Mouse (Mus musculus) liver, postnatal 0 days (tissue): Measurements from ENCODE around the gene Apoc4. TPM values are rescaled to one million over a fixed set of nuclear protein-coding genes. Genes with fewer than 3 reads are reported as not detected.
A peak's percentile ranks its signal among the peaks of the same experiment; 100 is the strongest.

Source experiments
- ATAC-seq: fragments of 200-750 bp; cut with Nextera tagmentation; 2 replicates; pipeline ENCODE4 v1.8.0; 2017; ENCODE audit warnings: mild to moderate bottlenecking, moderate library complexity
- DNase-seq: peaks from one replicate; pipeline ENCODE4 v3.0.0-alpha.2; 2016
- H3K27ac ChIP-seq: fragments of 300-500 bp; sonication (generic); 2 replicates; pipeline ENCODE4 v1.5.1; 2014; ENCODE audit warnings: antibody characterized with exemption, moderate library complexity, mild to moderate bottlenecking, low read depth
- H3K27me3 ChIP-seq: fragments of 300-500 bp; sonication (generic); 2 replicates; pipeline ENCODE4 v1.6.1; 2014; ENCODE audit warnings: low read length, control low read depth, mixed read lengths; ENCODE audit not compliant: insufficient read depth
- H3K36me3 ChIP-seq: fragments of 300-500 bp; sonication (generic); replicated peaks from 2 replicates; pipeline ENCODE4 v1.6.1; 2014; ENCODE audit warnings: mild to moderate bottlenecking, control low read depth, low read length, moderate library complexity, mixed read lengths; ENCODE audit not compliant: insufficient read depth
- H3K4me1 ChIP-seq: fragments of 300-500 bp; sonication (generic); 2 replicates; pipeline ENCODE4 v1.6.1; 2014; ENCODE audit warnings: antibody characterized with exemption, mild to moderate bottlenecking, control low read depth; ENCODE audit not compliant: insufficient read depth
- H3K4me2 ChIP-seq: fragments of 300-500 bp; sonication (generic); 2 replicates; pipeline ENCODE4 v1.6.1; 2014; ENCODE audit warnings: low read depth, mild to moderate bottlenecking, low read length, moderate library complexity, mixed read lengths
- H3K4me3 ChIP-seq: fragments of 300-500 bp; sonication (generic); 2 replicates; pipeline ENCODE4 v1.5.1; 2014; ENCODE audit warnings: low read depth, low read length
- H3K9ac ChIP-seq: fragments of 300-500 bp; sonication (generic); replicated peaks from 2 replicates; pipeline ENCODE4 v1.6.1; 2014; ENCODE audit warnings: mild to moderate bottlenecking, moderate library complexity
- H3K9me3 ChIP-seq: fragments of 300-500 bp; sonication (generic); 2 replicates; pipeline ENCODE4 v1.6.1; 2016; ENCODE audit warnings: mild to moderate bottlenecking, control low read depth, low read length, mixed read lengths
- CTCF ChIP-seq: sonication (generic); IDR thresholded peaks from 2 replicates; pipeline ENCODE4 v1.5.1; 2016; ENCODE audit warnings: antibody characterized with exemption, low read depth
- EP300 ChIP-seq: IDR thresholded peaks from 2 replicates; pipeline ENCODE4 v1.6.1; 2016; ENCODE audit warnings: antibody characterized with exemption, low read depth, mild to moderate bottlenecking
- WGBS: fragments of 180-500 bp; shearing (Covaris S2); extraction: QIAGEN DNeasy Blood & Tissue Kit; methylation state at CpG from one replicate; pipeline ENCODE4 v1.1.7; 2014; ENCODE audit not compliant: insufficient replicate concordance; 5-methylcytosine and 5-hydroxymethylcytosine counted together
- polyA plus RNA-seq: library from polyadenylated mRNA; unstranded; fragments of >200 nt; fragmentation: Nextera tagmentation; extraction: Ambion mirVana; gene quantifications from 2 replicates; pipeline ENCODE4 v1.2.1, GENCODE M21; 2015

Apoc4 gene
- polyA plus RNA-seq, 1 experiment from 2014 or later, result 2,808 TPM

GRCm38 (mm10) chr7:19667434-19667833 lies 13.8 kb downstream of the Apoc4 start:
- DNase-seq (no peak), ATAC-seq (no peak)
- H3K4me3 ChIP-seq, result no peak overlapping the region
- no peak overlapping the region for H3K9ac ChIP-seq
- WGBS, result 52% methylated on average over 2 of the region's 2 CpGs
- H3K4me2 ChIP-seq, result no peak overlapping the region
- peaks cover 33% of the 10 kb centered on the region for H3K4me1 ChIP-seq
- no peaks in the 10 kb centered on the region for H3K27me3 ChIP-seq
- TF ChIP-seq CTCF (no peak), EP300 (no peak)
- H3K36me3 ChIP-seq, result 0 out of 2 replicates have a peak, but pooled peaks cover 3% of the 10 kb centered on the region
- H3K9me3 ChIP-seq, result no peaks in the 10 kb centered on the region
- H3K27ac ChIP-seq, result peak overlapping the region; percentile 77

- Histone ChIP-seq H3K4me3 (no peak overlapping the region), H3K36me3 (peaks cover 6% of the 10 kb centered on the region; the same call in 1 of the 2 replicates), H3K9me3 (no peaks in the 10 kb centered on the region), H3K4me2 (no peak overlapping the region), H3K4me1 (peaks cover 33% of the 10 kb centered on the region), H3K27me3 (no peaks in the 10 kb centered on the region), H3K27ac (peak overlapping the region; percentile 97), H3K9ac (no peak overlapping the region)
- WGBS, result 69% methylated on average over 3 of the region's 3 CpGs
- ATAC-seq, result no peak
- peak; percentile 48 for DNase-seq
- TF ChIP-seq EP300 (no peak), CTCF (peak; percentile 56)
Measured at GRCm38 (mm10) chr7:19666750-19667149, 14.5 kb downstream of the Apoc4 start.

- DNase-seq (peak; percentile 98), ATAC-seq (peak; percentile 87)
- H3K4me2 ChIP-seq, result peak within 1 kb of the TSS; percentile 91
- H3K27me3 ChIP-seq, result no peaks in the 10 kb centered on the region
- no peaks in the 10 kb centered on the region for H3K9me3 ChIP-seq
- H3K36me3 ChIP-seq, result peaks cover 11% of the 10 kb centered on the region; the same call in 1 of the 2 replicates
- WGBS, result under 1% methylated on average over 57 of the region's 63 CpGs
- peak within 1 kb of the TSS; percentile 98 for H3K4me3 ChIP-seq
- H3K4me1 ChIP-seq, result peaks cover 33% of the 10 kb centered on the region
- peak; percentile 91 for TF ChIP-seq EP300
- TF ChIP-seq CTCF, result peak; percentile 62
- peak within 1 kb of the TSS; percentile 97 for H3K27ac ChIP-seq
- H3K9ac ChIP-seq, result peak within 1 kb of the TSS; percentile 99
Measured at GRCm38 (mm10) chr7:19664955-19665841, 16.1 kb downstream of the Apoc4 start, which contains the start of gene Clptm1. Gene Clptm1 (minus strand): TSS chr7:19665033.

- Histone ChIP-seq H3K36me3 (peaks cover 16% of the 10 kb centered on the region), H3K27me3 (no peaks in the 10 kb centered on the region), H3K9ac (peak overlapping the region; percentile 99), H3K4me1 (peaks cover 33% of the 10 kb centered on the region), H3K27ac (peak overlapping the region; percentile 97), H3K4me2 (peak overlapping the region; percentile 91), H3K9me3 (no peaks in the 10 kb centered on the region), H3K4me3 (peak overlapping the region; percentile 98)
- WGBS, result 0% methylated on average over 35 of the region's 37 CpGs
- TF ChIP-seq EP300 (no peak), CTCF (no peak)
- ATAC-seq (peak; percentile 24), DNase-seq (no peak)
Measured at GRCm38 (mm10) chr7:19664455-19664954, 16.8 kb downstream of the Apoc4 start.

- H3K4me1 ChIP-seq, result peaks cover 28% of the 10 kb centered on the region
- no peak for DNase-seq
- H3K27me3 ChIP-seq, result no peaks in the 10 kb centered on the region
- H3K4me3 ChIP-seq, result peak overlapping the region; percentile 98
- no peak overlapping the region; the same call in 1 of the 2 replicates for H3K27ac ChIP-seq
- WGBS, result 15% methylated on average over 8 of the region's 8 CpGs
- no peaks in the 10 kb centered on the region for H3K9me3 ChIP-seq
- peak overlapping the region; percentile 91 for H3K4me2 ChIP-seq
- peak overlapping the region; percentile 99 for H3K9ac ChIP-seq
- TF ChIP-seq CTCF (no peak), EP300 (no peak)
- H3K36me3 ChIP-seq, result peaks cover 17% of the 10 kb centered on the region
- ATAC-seq, result no peak
Measured at GRCm38 (mm10) chr7:19663940-19664339, 17.3 kb downstream of the Apoc4 start.

- no peak overlapping the region for H3K27ac ChIP-seq
- ATAC-seq (no peak), DNase-seq (no peak)
- no peak overlapping the region for H3K4me2 ChIP-seq
- TF ChIP-seq CTCF (no peak), EP300 (no peak)
- H3K9ac ChIP-seq, result no peak overlapping the region
- H3K4me3 ChIP-seq, result no peak overlapping the region
- H3K36me3 ChIP-seq, result peaks cover 61% of the 10 kb centered on the region
- no peaks in the 10 kb centered on the region for H3K9me3 ChIP-seq
- no peaks in the 10 kb centered on the region; the same call in 1 of the 2 replicates for H3K4me1 ChIP-seq
- WGBS, result 89% methylated on average over 2 of the region's 2 CpGs
- H3K27me3 ChIP-seq, result no peaks in the 10 kb centered on the region
Measured at GRCm38 (mm10) chr7:19652614-19653013, 28.7 kb downstream of the Apoc4 start.
